Mouse (Mus musculus) heart, adult 2 months (tissue): ENCODE results near the gene Tmc4.

Experiments used
- CTCF ChIP-seq: fragments of 200-600 bp; IDR thresholded peaks from 2 replicates; pipeline ENCODE4 v1.8.1; 2022; ENCODE audit warnings: antibody characterized with exemption, mild to moderate bottlenecking, moderate library complexity
- EP300 ChIP-seq: fragments of 200-500 bp; IDR thresholded peaks from 2 replicates; pipeline ENCODE4 v1.6.1; 2011; ENCODE audit warnings: low read depth, low read length, control low read depth; ENCODE audit not compliant: insufficient read depth
- POLR2A ChIP-seq: fragments of 200-500 bp; IDR thresholded peaks from 2 replicates; pipeline ENCODE4 v1.6.1; 2011; ENCODE audit warnings: mild to moderate bottlenecking, low read depth, low read length, control low read depth; ENCODE audit not compliant: insufficient read depth

GRCm38 (mm10) chr7:3706343-3706934 is 29.1 kb upstream of the Tmc4 start:
- TF ChIP-seq CTCF, result no peak
- no peak for TF ChIP-seq POLR2A
- TF ChIP-seq EP300, result no peak
